9 mouse cellular contexts compared by ENCODE assay signal in genomic region chr9:65390752-65391612, GRCm38 (mm10). TPM values are rescaled to one million over a fixed set of nuclear protein-coding genes. Genes with fewer than 3 reads are reported as not detected.
DNase-seq lines count a peak whose midpoint lies in the region; ATAC-seq and TF ChIP-seq lines count a peak whose summit lies in the region.
"Had no signal": no experiment of that assay in that cellular context is flagged by ENCODE, and none has a peak within 500 bp of the region (broad histone marks: within the 10 kb centered on the region; RNA-seq: fewer than 3 reads in every experiment).

No protein-coding gene starts in this region.

- H3K4me2 ChIP-seq in forebrain, embryonic 11.5 days (ENCODE audit: low read depth, low read length, severe bottlenecking), result peak overlapping the region; percentile 51
- peak overlapping the region; percentile 71 for H3K4me2 ChIP-seq in kidney, embryonic 16.5 days (replicated peaks; ENCODE audit: low read depth, low read length)
- H3K4me2 ChIP-seq in midbrain, postnatal 0 days (ENCODE audit: low read depth, low read length, poor library complexity, severe bottlenecking), result peak overlapping the region; percentile 59

- TF ChIP-seq CTCF in midbrain, postnatal 0 days (IDR thresholded peaks at IDR 0.05), result no peak

- 0 out of 2 replicates have a peak, but pooled peaks cover 4% of the 10 kb centered on the region for H3K4me1 ChIP-seq in forebrain, embryonic 11.5 days (replicated peaks; ENCODE audit: control insufficient read depth, insufficient read depth, low read length)
- H3K4me1 ChIP-seq in kidney, embryonic 16.5 days (ENCODE audit: insufficient read depth, low read length), result peaks cover 10% of the 10 kb centered on the region
- no peaks in the 10 kb centered on the region for H3K4me1 ChIP-seq in midbrain, postnatal 0 days (ENCODE audit: insufficient read depth, low read length)

- H3K4me3 ChIP-seq in forebrain, embryonic 11.5 days (ENCODE audit: low read depth, low read length), result peak overlapping the region; percentile 34
- H3K4me3 ChIP-seq in kidney, embryonic 16.5 days (ENCODE audit: low read length), result peak overlapping the region; percentile 50
- peak overlapping the region; percentile 39 for H3K4me3 ChIP-seq in midbrain, postnatal 0 days (ENCODE audit: low read depth, low read length)

- H3K36me3 ChIP-seq in forebrain, embryonic 11.5 days (ENCODE audit: control insufficient read depth, insufficient read depth, low read length), result no peaks in the 10 kb centered on the region
- H3K36me3 ChIP-seq in kidney, embryonic 16.5 days (ENCODE audit: insufficient read depth, low read length), result no peaks in the 10 kb centered on the region
- H3K36me3 ChIP-seq in midbrain, postnatal 0 days (ENCODE audit: insufficient read depth, low read length), result no peaks in the 10 kb centered on the region

- H3K9me3 ChIP-seq in forebrain, embryonic 11.5 days (ENCODE audit: control insufficient read depth, low read length), result no peaks in the 10 kb centered on the region
- no peaks in the 10 kb centered on the region; the same call in 1 of the 2 replicates for H3K9me3 ChIP-seq in kidney, embryonic 16.5 days (ENCODE audit: low read length)
- H3K9me3 ChIP-seq in midbrain, postnatal 0 days (ENCODE audit: low read length), result no peaks in the 10 kb centered on the region

- DNase-seq in adrenal gland, postnatal 14 days, result peak; percentile 42
- no peak for DNase-seq in adrenal gland, postnatal 4 days (ENCODE audit: low spot score in 2 of 2)
- DNase-seq in CD4-positive helper T cell, adult 2 months (ENCODE audit: low read depth, low spot score), result peak; percentile 9
- peak; percentile 62 for DNase-seq in forebrain, embryonic 11.5 days (ENCODE audit: low spot score)
- DNase-seq in midbrain, postnatal 0 days (ENCODE audit: low spot score), result peak; percentile 17
- no peak for DNase-seq in cerebellum, postnatal 4 days (ENCODE audit: low spot score in 2 of 2)
- DNase-seq in frontal cortex, postnatal 25 days (ENCODE audit: low spot score in 2 of 2), result no peak

- H3K27me3 ChIP-seq in forebrain, embryonic 11.5 days (ENCODE audit: control insufficient read depth, insufficient read depth, low read length), result peaks cover 30% of the 10 kb centered on the region
- peaks cover 36% of the 10 kb centered on the region for H3K27me3 ChIP-seq in kidney, embryonic 16.5 days (ENCODE audit: insufficient read depth, low read length)
- H3K27me3 ChIP-seq in midbrain, postnatal 0 days (ENCODE audit: insufficient read depth, low read length), result peaks cover 22% of the 10 kb centered on the region

- 18% methylated on average over 96 of the region's 96 CpGs for WGBS in forebrain, embryonic 11.5 days
- 17% methylated on average over 92 of the region's 96 CpGs for WGBS in kidney, embryonic 16.5 days
- 16% methylated on average over 90 of the region's 96 CpGs for WGBS in midbrain, postnatal 0 days

- no peak overlapping the region for H3K27ac ChIP-seq in forebrain, embryonic 11.5 days (ENCODE audit: low read depth, low read length)
- no peak overlapping the region for H3K27ac ChIP-seq in kidney, embryonic 16.5 days (ENCODE audit: low read length)
- no peak overlapping the region for H3K27ac ChIP-seq in midbrain, postnatal 0 days (ENCODE audit: low read depth, low read length)

- ATAC-seq in forebrain, embryonic 11.5 days (replicated peaks; ENCODE audit: low FRiP score), result 0 out of 2 replicates have a peak, but pooled peaks have one; percentile 12
- ATAC-seq in kidney, embryonic 16.5 days (ENCODE audit: low FRiP score, low TSS enrichment), result peak; percentile 29; the same call in 1 of the 2 replicates
- peak; percentile 47; the same call in 1 of the 2 replicates for ATAC-seq in midbrain, postnatal 0 days (ENCODE audit: low FRiP score)

- peak overlapping the region; percentile 27 for H3K9ac ChIP-seq in forebrain, embryonic 11.5 days (ENCODE audit: low read length)
- H3K9ac ChIP-seq in kidney, embryonic 16.5 days (replicated peaks; ENCODE audit: low read length), result peak overlapping the region; percentile 67
- peak overlapping the region; percentile 44 for H3K9ac ChIP-seq in midbrain, postnatal 0 days (replicated peaks; ENCODE audit: low read length, poor library complexity, severe bottlenecking)

RNA-seq across cellular contexts. Expression of gene Kbtbd13, which starts 0.5 kb away (rescaled TPM):
- total RNA-seq in adrenal gland, postnatal 14 days (2021), result 0.26 and 0.63 TPM in 2 replicates
- total RNA-seq in adrenal gland, postnatal 4 days (2021), result 1 to 10 TPM in 1 of 2 experiments, under 1 TPM in 1; 0.99 to 1.0 TPM
- polyA plus RNA-seq in forebrain, embryonic 11.5 days (2014; fragmentation: Nextera tagmentation; extraction: Ambion mirVana), result 0.29 and 0.48 TPM in 2 replicates
- 2.2 and 2.6 TPM in 2 replicates for polyA plus RNA-seq in kidney, embryonic 16.5 days (2015; fragmentation: Nextera tagmentation; extraction: Ambion mirVana)
- total RNA-seq in midbrain, postnatal 0 days (2014; rRNA removed), result 1.0 and 2.4 TPM in 2 replicates
- polyA plus RNA-seq in midbrain, postnatal 0 days (2015; fragmentation: Nextera tagmentation; extraction: Ambion mirVana), result 0.65 and 0.74 TPM in 2 replicates

RNA-seq across cellular contexts. Expression of gene Rasl12, which starts 7.3 kb away (rescaled TPM):
- total RNA-seq in adrenal gland, postnatal 14 days (2021), result 31.5 and 37.3 TPM in 2 replicates
- total RNA-seq in adrenal gland, postnatal 4 days (2021), result 10 to 100 TPM; 12.3 to 13.7 TPM
- polyA plus RNA-seq in forebrain, embryonic 11.5 days (2014; fragmentation: Nextera tagmentation; extraction: Ambion mirVana), result 6.7 and 7.2 TPM in 2 replicates
- 15.0 and 18.0 TPM in 2 replicates for polyA plus RNA-seq in kidney, embryonic 16.5 days (2015; fragmentation: Nextera tagmentation; extraction: Ambion mirVana)
- 6.1 and 9.3 TPM in 2 replicates for total RNA-seq in midbrain, postnatal 0 days (2014; rRNA removed)
- 4.3 and 4.8 TPM in 2 replicates for polyA plus RNA-seq in midbrain, postnatal 0 days (2015; fragmentation: Nextera tagmentation; extraction: Ambion mirVana)

RNA-seq across cellular contexts. Expression of gene Ubap1l, which starts 30.1 kb away (rescaled TPM):
- 0.52 and 0.53 TPM in 2 replicates for total RNA-seq in adrenal gland, postnatal 14 days (2021)
- total RNA-seq in adrenal gland, postnatal 4 days (2021), result under 1 TPM; 0.67 to 0.68 TPM
- polyA plus RNA-seq in forebrain, embryonic 11.5 days (2014; fragmentation: Nextera tagmentation; extraction: Ambion mirVana), result 0.52 and 0.73 TPM in 2 replicates
- 0.17 and 0.19 TPM in 2 replicates for polyA plus RNA-seq in kidney, embryonic 16.5 days (2015; fragmentation: Nextera tagmentation; extraction: Ambion mirVana)
- total RNA-seq in midbrain, postnatal 0 days (2014; rRNA removed), result 7.6 and 10.1 TPM in 2 replicates
- polyA plus RNA-seq in midbrain, postnatal 0 days (2015; fragmentation: Nextera tagmentation; extraction: Ambion mirVana), result 1.4 and 2.2 TPM in 2 replicates

RNA-seq across cellular contexts. Expression of gene Slc51b, which starts 31.8 kb away (rescaled TPM):
- not detected in 2 replicates for total RNA-seq in adrenal gland, postnatal 14 days (2021)
- total RNA-seq in adrenal gland, postnatal 4 days (2021), result 1 to 10 TPM; 1.4 to 2.4 TPM
- not detected in 2 replicates for polyA plus RNA-seq in forebrain, embryonic 11.5 days (2014; fragmentation: Nextera tagmentation; extraction: Ambion mirVana)
- polyA plus RNA-seq in kidney, embryonic 16.5 days (2015; fragmentation: Nextera tagmentation; extraction: Ambion mirVana), result 6.4 and 8.1 TPM in 2 replicates
- not detected in 2 replicates for total RNA-seq in midbrain, postnatal 0 days (2014; rRNA removed)
- not detected in 2 replicates for polyA plus RNA-seq in midbrain, postnatal 0 days (2015; fragmentation: Nextera tagmentation; extraction: Ambion mirVana)
- total RNA-seq: left cerebral cortex, postnatal 10 days had no signal

RNA-seq across cellular contexts. Expression of gene Mtfmt, which starts 44.6 kb away (rescaled TPM):
- total RNA-seq in adrenal gland, postnatal 14 days (2021), result 12.3 and 14.7 TPM in 2 replicates
- 10 to 100 TPM; 18.1 to 20.4 TPM for total RNA-seq in adrenal gland, postnatal 4 days (2021)
- polyA plus RNA-seq in forebrain, embryonic 11.5 days (2014; fragmentation: Nextera tagmentation; extraction: Ambion mirVana), result 19.6 and 20.4 TPM in 2 replicates
- 23.0 and 25.1 TPM in 2 replicates for polyA plus RNA-seq in kidney, embryonic 16.5 days (2015; fragmentation: Nextera tagmentation; extraction: Ambion mirVana)
- total RNA-seq in midbrain, postnatal 0 days (2014; rRNA removed), result 19.7 and 21.0 TPM in 2 replicates
- polyA plus RNA-seq in midbrain, postnatal 0 days (2015; fragmentation: Nextera tagmentation; extraction: Ambion mirVana), result 18.5 and 18.9 TPM in 2 replicates

Comparison
In these comparisons a context has a peak if more than half of its experiments do, and no peak if none do; other contexts are left out.
1. DNase-seq: peak in adrenal gland, postnatal 14 days (single experiment), CD4-positive helper T cell, adult 2 months (single experiment), forebrain, embryonic 11.5 days (single experiment) and midbrain, postnatal 0 days (single experiment); none in adrenal gland, postnatal 4 days (0 of 2), cerebellum, postnatal 4 days (0 of 2) and frontal cortex, postnatal 25 days (0 of 2).
2. Peak in every context shown above with its lines, with median percentiles within 50 percentile points of each other: ATAC-seq, H3K4me2 ChIP-seq, H3K4me3 ChIP-seq and H3K9ac ChIP-seq.